Mouse (Mus musculus): ENCODE results near the gene Ccdc163. TPM values are rescaled to one million over a fixed set of nuclear protein-coding genes. Genes with fewer than 3 reads are reported as not detected.

The Ccdc163 gene
- polyA plus RNA-seq (2017; shearing (Covaris generic)), result 22.4 TPM

DNA sequence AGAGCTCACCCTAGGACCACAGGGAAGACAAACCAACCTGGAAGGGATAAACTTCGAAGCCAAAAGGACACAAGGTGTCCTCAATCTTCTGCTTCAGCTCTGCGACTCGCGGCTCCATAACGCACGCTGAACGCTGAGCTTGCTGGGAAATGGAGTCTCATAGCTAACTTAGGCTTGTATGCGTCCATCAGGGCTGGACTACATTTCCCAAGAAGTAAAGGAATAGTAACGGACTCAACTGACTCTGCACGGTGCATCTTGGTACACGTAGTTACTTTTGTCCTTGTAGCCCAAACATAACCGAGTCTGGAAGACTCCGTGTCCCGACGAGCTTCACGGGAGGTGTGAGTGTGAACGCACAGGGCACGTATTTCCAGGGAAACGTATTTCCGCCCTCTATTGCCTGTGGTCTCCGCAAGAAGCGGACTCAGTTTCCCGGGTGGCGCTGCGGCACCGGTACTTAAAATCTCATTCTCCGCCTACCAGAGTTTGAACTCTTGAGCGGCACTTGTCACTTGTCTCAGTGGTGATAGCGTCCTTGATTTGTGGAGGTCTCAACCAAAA lies at the start of gene Ccdc163, which contains the start of gene Mmachc:
Gene Ccdc163, plus strand, starts transcription at position 309 of the 564 bp plus-strand sequence.
Gene Mmachc, minus strand, starts transcription at position 206 of the 564 bp plus-strand sequence.

DNA sequence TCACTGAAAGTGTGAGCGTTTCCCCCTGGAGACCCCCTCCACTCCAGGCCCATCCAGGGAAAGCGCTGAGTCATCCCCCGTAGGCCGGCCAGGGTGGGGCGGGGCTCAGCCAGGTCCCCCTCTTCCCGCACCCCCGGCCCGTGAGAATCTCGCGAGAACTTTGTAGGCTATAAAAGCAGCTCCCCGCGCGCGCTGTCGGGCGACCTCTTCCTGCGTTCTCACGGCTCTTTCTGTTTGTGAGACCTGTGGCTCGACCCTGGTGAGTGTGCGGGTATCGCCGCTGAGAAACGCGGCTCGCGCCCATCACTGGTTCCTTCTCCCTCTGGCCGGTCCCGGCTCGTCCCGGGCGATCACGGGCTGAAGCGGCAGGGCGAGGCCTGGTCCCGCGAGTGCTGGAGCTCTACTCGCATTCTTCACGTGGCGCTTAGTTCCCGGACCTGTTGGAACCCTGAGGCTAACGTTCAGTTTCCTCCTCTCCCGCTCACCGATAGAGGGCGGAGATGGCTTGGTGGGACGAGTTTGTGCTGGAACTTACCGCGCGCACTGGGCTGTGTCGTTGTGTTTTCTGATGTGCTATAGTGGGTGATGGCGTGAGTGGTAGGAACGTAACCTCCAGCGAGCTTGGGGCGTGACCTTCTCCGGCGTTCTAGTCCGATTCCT lies 22.8 kb upstream of the Ccdc163 start, which contains the start of gene Prdx1:
Gene Prdx1, plus strand, starts transcription at position 143 of the 660 bp plus-strand sequence.

GRCm38 (mm10) chr4:116720343-116721097 lies 12.2 kb downstream of the Ccdc163 start, which contains the start of gene Tesk2:
TSS of gene Tesk2 (plus strand) at chr4:116720948.

Other genes starting within 250 kb of the Ccdc163 start
- 3.0 TPM for gene Mast2, start 244.3 kb upstream of the Ccdc163 start, polyA plus RNA-seq (2017; shearing (Covaris generic))
- gene Ipp, start 201.0 kb upstream of the Ccdc163 start, polyA plus RNA-seq (2017; shearing (Covaris generic)), result 21.8 TPM
- gene Tmem69, start 152.6 kb upstream of the Ccdc163 start, polyA plus RNA-seq (2017; shearing (Covaris generic)), result 23.1 TPM
- gene Gpbp1l1, start 150.9 kb upstream of the Ccdc163 start, polyA plus RNA-seq (2017; shearing (Covaris generic)), result 51.8 TPM
- 15.5 TPM for gene Ccdc17, start 111.9 kb upstream of the Ccdc163 start, polyA plus RNA-seq (2017; shearing (Covaris generic))
- gene Nasp, start 80.6 kb upstream of the Ccdc163 start, polyA plus RNA-seq (2017; shearing (Covaris generic)), result 52.2 TPM
- 389 TPM for gene Akr1a1, start 56.8 kb upstream of the Ccdc163 start, polyA plus RNA-seq (2017; shearing (Covaris generic))
- 619 TPM for gene Prdx1, start 23.0 kb upstream of the Ccdc163 start, polyA plus RNA-seq (2017; shearing (Covaris generic))
- gene Mmachc, start 103 bp upstream of the Ccdc163 start, polyA plus RNA-seq (2017; shearing (Covaris generic)), result 13.1 TPM
- gene Tesk2, start 12.4 kb downstream of the Ccdc163 start, polyA plus RNA-seq (2017; shearing (Covaris generic)), result 8.3 TPM
- 49.9 TPM for gene Toe1, start 99.1 kb downstream of the Ccdc163 start, polyA plus RNA-seq (2017; shearing (Covaris generic))
- gene Mutyh, start 99.2 kb downstream of the Ccdc163 start, polyA plus RNA-seq (2017; shearing (Covaris generic)), result 20.0 TPM
- gene Hpdl, start 113.2 kb downstream of the Ccdc163 start, polyA plus RNA-seq (2017; shearing (Covaris generic)), result 0.50 TPM
- 0.06 TPM for gene Zswim5, start 168.9 kb downstream of the Ccdc163 start, polyA plus RNA-seq (2017; shearing (Covaris generic))

Data from CD4-positive, CD25-positive, alpha-beta regulatory T cell, adult 9 weeks (primary cell).